Mouse (Mus musculus) monocyte, adult 59 days (primary cell): ENCODE measurements around the gene Selenoi. TPM values are rescaled to one million over a fixed set of nuclear protein-coding genes. Genes with fewer than 3 reads are reported as not detected.

Experiments used
- total RNA-seq, 2 experiments: library from RNA; stranded (reverse); gene quantifications; one replicate each; pipeline ENCODE4 v1.2.4; 2023

The Selenoi gene
- total RNA-seq, result 10 to 100 TPM; 13.8 to 17.3 TPM

DNA sequence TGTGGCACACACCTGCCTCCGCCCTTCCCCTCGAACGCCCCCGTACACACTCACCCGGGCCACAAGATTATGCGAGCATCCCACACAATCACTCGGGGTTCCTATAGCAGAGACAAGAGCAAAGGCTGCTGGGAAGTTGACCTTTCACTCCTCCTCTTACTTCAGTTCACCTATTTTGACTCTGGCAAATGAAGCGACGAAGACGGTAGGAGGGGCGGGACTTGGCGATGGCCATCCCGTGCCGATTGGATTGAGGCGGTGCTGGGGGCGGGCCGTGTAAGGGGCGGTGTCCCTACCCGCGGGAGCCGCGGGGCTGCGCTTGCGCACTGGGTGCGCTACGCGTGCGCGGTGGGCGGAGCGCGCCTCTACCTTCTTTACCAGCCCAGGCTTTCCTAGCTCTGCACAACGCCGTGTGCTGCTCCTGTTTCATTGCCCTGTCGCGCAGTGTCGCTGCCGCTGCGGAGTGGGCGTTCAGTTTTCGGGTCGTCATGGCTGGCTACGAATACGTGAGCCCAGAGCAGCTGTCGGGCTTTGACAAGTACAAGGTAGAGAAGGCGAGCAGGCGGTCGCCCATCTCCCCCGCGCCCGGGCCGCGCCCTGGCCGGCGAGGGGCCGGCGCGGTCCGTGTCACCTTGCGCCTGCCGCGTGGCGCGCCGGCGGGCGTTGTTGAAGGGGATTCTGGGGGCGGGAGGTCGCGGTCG is at the start of gene Selenoi:
Gene Selenoi (plus strand): TSS at position 311 of the 701 bp plus-strand sequence.

DNA sequence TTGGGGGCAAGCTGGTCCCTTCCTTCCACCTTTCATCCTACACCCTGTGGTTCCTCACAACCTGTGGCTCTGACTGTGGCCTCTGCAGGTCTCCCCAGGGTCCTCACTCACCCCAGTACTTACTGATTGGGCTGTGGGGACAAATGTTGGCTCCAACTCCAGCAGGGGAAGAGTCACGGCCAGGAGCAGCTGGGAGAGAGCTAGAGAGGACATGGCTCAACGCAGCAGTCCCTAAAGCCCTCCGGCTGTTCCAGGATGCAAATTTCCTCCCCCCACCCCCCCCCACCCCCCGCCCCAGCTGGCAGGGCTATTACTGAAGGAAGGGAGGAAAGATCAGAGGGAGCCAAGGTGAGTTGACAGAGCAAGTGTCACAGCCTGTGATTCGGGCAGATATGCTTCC is 26.9 kb upstream of the Selenoi start, which contains the start of gene Adgrf3:
Gene Adgrf3 (minus strand): TSS at position 230 of the 400 bp plus-strand sequence.

DNA sequence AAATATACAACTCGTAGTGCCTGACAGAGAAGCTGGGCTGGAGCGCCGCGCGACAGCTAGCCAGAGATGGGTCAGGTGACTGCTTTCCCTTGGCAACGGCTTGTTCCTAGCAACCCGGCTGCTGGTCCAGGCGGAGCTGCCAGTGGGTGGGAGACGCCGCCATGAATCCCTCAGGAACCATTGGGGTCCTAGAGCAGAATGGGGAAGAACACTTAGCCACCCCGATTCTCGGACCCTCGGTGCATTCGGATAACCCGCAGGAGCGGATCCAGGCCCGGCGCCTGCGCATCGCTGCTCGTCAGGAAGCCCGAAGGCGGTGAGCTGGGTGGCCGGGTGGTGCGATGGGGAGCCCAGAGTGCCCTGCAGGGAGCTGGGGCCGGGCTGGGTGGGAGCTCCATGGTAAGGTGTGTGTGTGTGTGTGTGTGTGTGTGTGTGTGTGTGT is 48.9 kb downstream of the Selenoi start, which contains the start of gene Drc1:
Gene Drc1 (plus strand): TSS at position 98 of the 442 bp plus-strand sequence.

Other genes starting within 250 kb of the Selenoi start
- 1 to 10 TPM; 2.6 to 3.0 TPM for gene Il6, start 219.5 kb upstream of the Selenoi start, total RNA-seq
- 1 to 10 TPM; 2.0 to 2.3 TPM for gene Tyms, start 159.0 kb upstream of the Selenoi start, total RNA-seq
- gene Garem2, start 127.4 kb upstream of the Selenoi start, total RNA-seq, result not detected
- gene 3110082J24Rik, start 126.5 kb upstream of the Selenoi start, total RNA-seq, result not detected
- gene Hadha, start 77.4 kb upstream of the Selenoi start, total RNA-seq, result 10 to 100 TPM; 81.3 to 83.3 TPM
- 10 to 100 TPM; 73.6 to 74.6 TPM for gene Hadhb, start 77.3 kb upstream of the Selenoi start, total RNA-seq
- gene Adgrf3, start 26.9 kb upstream of the Selenoi start, total RNA-seq, result not detected
- not detected for gene Drc1, start 48.8 kb downstream of the Selenoi start, total RNA-seq
- 1 to 10 TPM; 1.0 to 1.2 TPM for gene Otof, start 229.4 kb downstream of the Selenoi start, total RNA-seq
- gene 1700001C02Rik, start 233.5 kb downstream of the Selenoi start, total RNA-seq, result not detected